Mouse (Mus musculus): Measurements from ENCODE around the gene Zfp446. TPM values are rescaled to one million over a fixed set of nuclear protein-coding genes. Genes with fewer than 3 reads are reported as not detected.
A peak's percentile ranks its signal among the peaks of the same experiment; 100 is the strongest.
"Not testable (repeated sequence)": the region's sequence is repeated elsewhere in the genome, so short reads cannot be mapped to it uniquely, and the experiment has no call there.

The Zfp446 gene
- polyA plus RNA-seq (2015; fragmentation: Nextera tagmentation; extraction: Ambion mirVana) = 10.4 and 12.0 TPM in 2 replicates

- peak within 1 kb of the TSS; percentile 74 for H3K4me3 ChIP-seq (ENCODE audit: low read length)
- under 1% methylated on average over 49 of the region's 49 CpGs for WGBS
- peaks cover 10% of the 10 kb centered on the region for H3K4me1 ChIP-seq (replicated peaks; ENCODE audit: control insufficient read depth, insufficient read depth, low read length)
- no peaks in the 10 kb centered on the region for H3K9me3 ChIP-seq (ENCODE audit: control insufficient read depth, low read length)
- H3K4me2 ChIP-seq (ENCODE audit: low read depth, low read length) = peak within 1 kb of the TSS; percentile 82
- no peaks in the 10 kb centered on the region for H3K27me3 ChIP-seq (ENCODE audit: control insufficient read depth, insufficient read depth, low read depth, low read length)
- H3K36me3 ChIP-seq (ENCODE audit: control insufficient read depth, insufficient read depth, low read length) = no peaks in the 10 kb centered on the region; the same call in 1 of the 2 replicates
- H3K27ac ChIP-seq (ENCODE audit: low read length) = peak within 1 kb of the TSS; percentile 98
- ATAC-seq (ENCODE audit: low read depth) = peak; percentile 99
- H3K9ac ChIP-seq (ENCODE audit: low read length) = peak within 1 kb of the TSS; percentile 76
These were observed at the start of gene Zfp446 for GRCm38 (mm10) chr7:12977682-12978389. Gene Zfp446 (plus strand): TSS chr7:12977848.

- Histone ChIP-seq H3K36me3 (ENCODE audit: control insufficient read depth, insufficient read depth, low read length) (no peaks in the 10 kb centered on the region), H3K4me2 (ENCODE audit: low read depth, low read length) (no peak overlapping the region), H3K4me3 (ENCODE audit: low read length) (no peak overlapping the region), H3K9ac (ENCODE audit: low read length) (no peak overlapping the region), H3K27me3 (ENCODE audit: control insufficient read depth, insufficient read depth, low read depth, low read length) (no peaks in the 10 kb centered on the region), H3K27ac (ENCODE audit: low read length) (no peak overlapping the region), H3K9me3 (ENCODE audit: control insufficient read depth, low read length) (no peaks in the 10 kb centered on the region), H3K4me1 (replicated peaks; ENCODE audit: control insufficient read depth, insufficient read depth, low read length) (no peaks in the 10 kb centered on the region)
- no peak for ATAC-seq (ENCODE audit: low read depth)
- WGBS = 77% methylated on average over 4 of the region's 4 CpGs
These were observed 44.0 kb upstream of the Zfp446 start for GRCm38 (mm10) chr7:12933615-12934140.

- H3K27me3 ChIP-seq (ENCODE audit: control insufficient read depth, insufficient read depth, low read depth, low read length) = no peaks in the 10 kb centered on the region
- H3K9me3 ChIP-seq (ENCODE audit: control insufficient read depth, low read length) = no peaks in the 10 kb centered on the region
- H3K4me2 ChIP-seq (ENCODE audit: low read depth, low read length) = no peak overlapping the region
- H3K36me3 ChIP-seq (ENCODE audit: control insufficient read depth, insufficient read depth, low read length) = no peaks in the 10 kb centered on the region
- no peak for ATAC-seq (ENCODE audit: low read depth)
- no peak overlapping the region for H3K27ac ChIP-seq (ENCODE audit: low read length)
- H3K4me1 ChIP-seq (replicated peaks; ENCODE audit: control insufficient read depth, insufficient read depth, low read length) = no peaks in the 10 kb centered on the region
- no peak overlapping the region for H3K9ac ChIP-seq (ENCODE audit: low read length)
- H3K4me3 ChIP-seq (ENCODE audit: low read length) = no peak overlapping the region
- WGBS = 56% methylated on average over 3 of the region's 3 CpGs
These were observed 42.8 kb upstream of the Zfp446 start for GRCm38 (mm10) chr7:12934808-12935207.

- H3K9me3 ChIP-seq (ENCODE audit: control insufficient read depth, low read length); H3K9ac ChIP-seq (ENCODE audit: low read length); H3K36me3 ChIP-seq (ENCODE audit: control insufficient read depth, insufficient read depth, low read length); H3K27me3 ChIP-seq (ENCODE audit: control insufficient read depth, insufficient read depth, low read depth, low read length); ATAC-seq (ENCODE audit: low read depth); H3K4me2 ChIP-seq (ENCODE audit: low read depth, low read length); H3K27ac ChIP-seq (ENCODE audit: low read length); H3K4me1 ChIP-seq (replicated peaks; ENCODE audit: control insufficient read depth, insufficient read depth, low read length); H3K4me3 ChIP-seq (ENCODE audit: low read length): not testable (repeated sequence)
- WGBS = 90% methylated on average over 4 of the region's 4 CpGs
These were observed 40.3 kb upstream of the Zfp446 start for GRCm38 (mm10) chr7:12937254-12937803.

GRCm38 (mm10) chr7:12940599-12940998 is 37.0 kb upstream of the Zfp446 start:
- WGBS = 82% methylated on average over 4 of the region's 4 CpGs
- no peak overlapping the region for H3K4me2 ChIP-seq (ENCODE audit: low read depth, low read length)
- H3K36me3 ChIP-seq (ENCODE audit: control insufficient read depth, insufficient read depth, low read length) = no peaks in the 10 kb centered on the region
- no peaks in the 10 kb centered on the region for H3K4me1 ChIP-seq (replicated peaks; ENCODE audit: control insufficient read depth, insufficient read depth, low read length)
- H3K27ac ChIP-seq (ENCODE audit: low read length) = no peak overlapping the region
- H3K4me3 ChIP-seq (ENCODE audit: low read length) = no peak overlapping the region
- no peak for ATAC-seq (ENCODE audit: low read depth)
- H3K9ac ChIP-seq (ENCODE audit: low read length) = no peak overlapping the region
- no peaks in the 10 kb centered on the region for H3K9me3 ChIP-seq (ENCODE audit: control insufficient read depth, low read length)
- H3K27me3 ChIP-seq (ENCODE audit: control insufficient read depth, insufficient read depth, low read depth, low read length) = no peaks in the 10 kb centered on the region

- Histone ChIP-seq H3K36me3 (ENCODE audit: control insufficient read depth, insufficient read depth, low read length) (no peaks in the 10 kb centered on the region), H3K4me2 (ENCODE audit: low read depth, low read length) (no peak overlapping the region), H3K4me1 (replicated peaks; ENCODE audit: control insufficient read depth, insufficient read depth, low read length) (no peaks in the 10 kb centered on the region), H3K9me3 (ENCODE audit: control insufficient read depth, low read length) (no peaks in the 10 kb centered on the region), H3K9ac (ENCODE audit: low read length) (no peak overlapping the region), H3K4me3 (ENCODE audit: low read length) (no peak overlapping the region), H3K27me3 (ENCODE audit: control insufficient read depth, insufficient read depth, low read depth, low read length) (no peaks in the 10 kb centered on the region), H3K27ac (ENCODE audit: low read length) (no peak overlapping the region)
- no peak for ATAC-seq (ENCODE audit: low read depth)
These were observed 34.2 kb upstream of the Zfp446 start for GRCm38 (mm10) chr7:12943488-12943887.

GRCm38 (mm10) chr7:12949032-12949871 is 28.4 kb upstream of the Zfp446 start:
- ATAC-seq (ENCODE audit: low read depth) = peak; percentile 98
- Histone ChIP-seq H3K36me3 (ENCODE audit: control insufficient read depth, insufficient read depth, low read length) (no peaks in the 10 kb centered on the region), H3K27me3 (ENCODE audit: control insufficient read depth, insufficient read depth, low read depth, low read length) (no peaks in the 10 kb centered on the region), H3K27ac (ENCODE audit: low read length) (peak overlapping the region; percentile 82), H3K9me3 (ENCODE audit: control insufficient read depth, low read length) (no peaks in the 10 kb centered on the region), H3K4me2 (ENCODE audit: low read depth, low read length) (peak overlapping the region; percentile 86), H3K9ac (ENCODE audit: low read length) (peak overlapping the region; percentile 75), H3K4me1 (replicated peaks; ENCODE audit: control insufficient read depth, insufficient read depth, low read length) (peaks cover 12% of the 10 kb centered on the region), H3K4me3 (ENCODE audit: low read length) (peak overlapping the region; percentile 57)
- WGBS = 7% methylated on average over 35 of the region's 35 CpGs

- ATAC-seq (ENCODE audit: low read depth) = no peak; the same call in 1 of the 2 replicates
- WGBS = 3% methylated on average over 16 of the region's 16 CpGs
- H3K9me3 ChIP-seq (ENCODE audit: control insufficient read depth, low read length) = no peaks in the 10 kb centered on the region
- peak overlapping the region; percentile 82 for H3K27ac ChIP-seq (ENCODE audit: low read length)
- peak overlapping the region; percentile 57 for H3K4me3 ChIP-seq (ENCODE audit: low read length)
- H3K4me2 ChIP-seq (ENCODE audit: low read depth, low read length) = peak overlapping the region; percentile 86
- no peaks in the 10 kb centered on the region for H3K36me3 ChIP-seq (ENCODE audit: control insufficient read depth, insufficient read depth, low read length)
- H3K4me1 ChIP-seq (replicated peaks; ENCODE audit: control insufficient read depth, insufficient read depth, low read length) = peaks cover 12% of the 10 kb centered on the region
- peak overlapping the region; percentile 75 for H3K9ac ChIP-seq (ENCODE audit: low read length)
- H3K27me3 ChIP-seq (ENCODE audit: control insufficient read depth, insufficient read depth, low read depth, low read length) = no peaks in the 10 kb centered on the region
These were observed 27.8 kb upstream of the Zfp446 start for GRCm38 (mm10) chr7:12949872-12950229.

GRCm38 (mm10) chr7:12954896-12955295 is 22.8 kb upstream of the Zfp446 start:
- WGBS = 43% methylated on average over 3 of the region's 3 CpGs
- H3K27ac ChIP-seq (ENCODE audit: low read length) = no peak overlapping the region
- no peaks in the 10 kb centered on the region for H3K36me3 ChIP-seq (ENCODE audit: control insufficient read depth, insufficient read depth, low read length)
- H3K9me3 ChIP-seq (ENCODE audit: control insufficient read depth, low read length) = no peaks in the 10 kb centered on the region
- peaks cover 8% of the 10 kb centered on the region for H3K4me1 ChIP-seq (replicated peaks; ENCODE audit: control insufficient read depth, insufficient read depth, low read length)
- no peak overlapping the region for H3K4me2 ChIP-seq (ENCODE audit: low read depth, low read length)
- H3K9ac ChIP-seq (ENCODE audit: low read length) = no peak overlapping the region
- H3K4me3 ChIP-seq (ENCODE audit: low read length) = no peak overlapping the region
- H3K27me3 ChIP-seq (ENCODE audit: control insufficient read depth, insufficient read depth, low read depth, low read length) = no peaks in the 10 kb centered on the region
- no peak for ATAC-seq (ENCODE audit: low read depth)
